Mouse (Mus musculus) heart, adult 2 months (tissue): ENCODE measurements around the gene Hpse2. TPM values are rescaled to one million over a fixed set of nuclear protein-coding genes. Genes with fewer than 3 reads are reported as not detected.

Experiments used
- DNase-seq, 2 experiments: peaks; one replicate each; pipeline ENCODE4 v3.0.0; 2021
- H3K27ac ChIP-seq: fragments of 200-600 bp; 2 replicates; pipeline ENCODE4 v1.8.1; 2022
- H3K27me3 ChIP-seq: fragments of 200-500 bp; 2 replicates; pipeline ENCODE4 v1.6.1; 2012; ENCODE audit warnings: mild to moderate bottlenecking, low read length, inconsistent platforms, mixed read lengths; ENCODE audit not compliant: control insufficient read depth, insufficient read depth
- H3K36me3 ChIP-seq: fragments of 200-500 bp; 2 replicates; pipeline ENCODE4 v1.6.1; 2012; ENCODE audit warnings: low read length, inconsistent platforms; ENCODE audit not compliant: control insufficient read depth, insufficient read depth
- H3K4me1 ChIP-seq: fragments of 200-500 bp; 2 replicates; pipeline ENCODE4 v1.6.1; 2011; ENCODE audit warnings: low read length; ENCODE audit not compliant: control insufficient read depth, insufficient read depth
- H3K4me3 ChIP-seq: fragments of 200-600 bp; 2 replicates; pipeline ENCODE4 v1.8.1; 2022
- H3K79me2 ChIP-seq: fragments of 200-500 bp; replicated peaks from 2 replicates; pipeline ENCODE4 v1.6.1; 2012; ENCODE audit warnings: mild to moderate bottlenecking, inconsistent platforms, low read length, moderate library complexity, mixed read lengths; ENCODE audit not compliant: control insufficient read depth, insufficient read depth
- H3K9ac ChIP-seq: fragments of 200-500 bp; 2 replicates; pipeline ENCODE4 v1.6.1; 2012; ENCODE audit warnings: low read depth, mild to moderate bottlenecking, control low read depth, inconsistent platforms, low read length, mixed read lengths
- CTCF ChIP-seq: fragments of 200-600 bp; IDR thresholded peaks from 2 replicates; pipeline ENCODE4 v1.8.1; 2022; ENCODE audit warnings: antibody characterized with exemption, mild to moderate bottlenecking, moderate library complexity
- EP300 ChIP-seq: fragments of 200-500 bp; IDR thresholded peaks from 2 replicates; pipeline ENCODE4 v1.6.1; 2011; ENCODE audit warnings: low read depth, low read length, control low read depth; ENCODE audit not compliant: insufficient read depth
- POLR2A ChIP-seq: fragments of 200-500 bp; IDR thresholded peaks from 2 replicates; pipeline ENCODE4 v1.6.1; 2011; ENCODE audit warnings: mild to moderate bottlenecking, low read depth, low read length, control low read depth; ENCODE audit not compliant: insufficient read depth
- WGBS: fragments of 180-500 bp; shearing (Covaris S2); methylation state at CpG from one replicate; pipeline ENCODE4 v1.1.7; 2018; 5-methylcytosine and 5-hydroxymethylcytosine counted together
- intact Hi-C: fragments of 180-260 bp; cut with DNase I; formaldehyde crosslinking; loops from one replicate; pipeline ENCODE4 v1.15.1; 2025
- polyA plus RNA-seq: library from polyadenylated mRNA; depleted of rRNA; stranded (reverse); fragments of >200 nt; gene quantifications from 2 replicates; pipeline ENCODE4 v1.2.3, GENCODE M21; 2012
- total RNA-seq, 2 experiments: library from RNA; stranded (reverse); gene quantifications; 2 replicates each; pipeline ENCODE4 v1.2.3; 2021

The Hpse2 gene
- total and polyA plus RNA-seq, 3 experiments: 0.14 to 0.25 TPM; not detected in 1

GRCm38 (mm10) chr19:43141646-43142045 is 246.5 kb downstream of the Hpse2 start:
- Histone ChIP-seq H3K4me3 (no peak overlapping the region), H3K79me2 (no peaks in the 10 kb centered on the region), H3K4me1 (no peaks in the 10 kb centered on the region), H3K9ac (no peak overlapping the region), H3K36me3 (no peaks in the 10 kb centered on the region), H3K27me3 (no peaks in the 10 kb centered on the region), H3K27ac (no peak overlapping the region)
- TF ChIP-seq POLR2A (no peak), CTCF (no peak), EP300 (no peak)
- 35% methylated on average over 3 of the region's 3 CpGs for WGBS
- intact Hi-C loops: no loop called here
- DNase-seq: no peak

GRCm38 (mm10) chr19:43109796-43110195 is 278.4 kb downstream of the Hpse2 start:
- TF ChIP-seq CTCF (no peak), POLR2A (no peak), EP300 (no peak)
- no peak overlapping the region for H3K9ac ChIP-seq
- no peak overlapping the region for H3K27ac ChIP-seq
- DNase-seq: no peak
- H3K4me1 ChIP-seq: no peaks in the 10 kb centered on the region
- WGBS: 53% methylated on average over 4 of the region's 4 CpGs
- no peaks in the 10 kb centered on the region for H3K36me3 ChIP-seq
- intact Hi-C loops: no loop called here
- H3K79me2 ChIP-seq: no peaks in the 10 kb centered on the region
- no peaks in the 10 kb centered on the region for H3K27me3 ChIP-seq
- no peak overlapping the region for H3K4me3 ChIP-seq

- H3K9ac ChIP-seq: no peak overlapping the region
- WGBS: 89% methylated on average over 2 of the region's 2 CpGs
- no peak for TF ChIP-seq EP300
- TF ChIP-seq CTCF: no peak
- TF ChIP-seq POLR2A: no peak
- no peaks in the 10 kb centered on the region for H3K36me3 ChIP-seq
- intact Hi-C loops: no loop called here
- H3K27me3 ChIP-seq: no peaks in the 10 kb centered on the region
- no peak for DNase-seq
- no peak overlapping the region for H3K27ac ChIP-seq
- no peak overlapping the region for H3K4me3 ChIP-seq
- no peaks in the 10 kb centered on the region for H3K79me2 ChIP-seq
- H3K4me1 ChIP-seq: no peaks in the 10 kb centered on the region
These were observed 291.2 kb downstream of the Hpse2 start for GRCm38 (mm10) chr19:43096915-43097314.

DNA sequence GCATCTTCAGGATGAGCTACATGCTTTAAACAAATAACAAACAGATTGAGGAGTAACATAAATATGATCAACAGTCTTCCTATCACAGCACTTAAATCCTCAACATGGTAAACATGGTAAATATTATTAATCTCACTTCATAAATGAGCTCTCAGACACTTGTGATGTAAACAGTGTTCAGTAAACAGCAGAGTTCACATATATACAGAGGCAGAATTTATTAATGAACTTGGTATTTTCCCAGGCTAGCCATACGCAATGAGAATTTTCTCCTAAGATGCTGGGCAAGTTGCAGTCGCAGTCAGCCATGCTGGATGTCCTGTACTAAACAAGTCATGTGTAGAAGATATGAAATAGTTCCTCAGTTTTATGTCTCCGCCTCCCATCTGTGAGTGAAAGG is 300.9 kb downstream of the Hpse2 start:
- intact Hi-C loops: no loop called here
- no peak for TF ChIP-seq POLR2A
- no peak for TF ChIP-seq CTCF
- TF ChIP-seq EP300: no peak
- 92% methylated on average over 3 of the region's 3 CpGs for WGBS
- Histone ChIP-seq H3K9ac (no peak overlapping the region), H3K4me3 (no peak overlapping the region), H3K4me1 (no peaks in the 10 kb centered on the region), H3K36me3 (no peaks in the 10 kb centered on the region), H3K27me3 (no peaks in the 10 kb centered on the region), H3K79me2 (no peaks in the 10 kb centered on the region), H3K27ac (no peak overlapping the region)
- DNase-seq: no peak

DNA sequence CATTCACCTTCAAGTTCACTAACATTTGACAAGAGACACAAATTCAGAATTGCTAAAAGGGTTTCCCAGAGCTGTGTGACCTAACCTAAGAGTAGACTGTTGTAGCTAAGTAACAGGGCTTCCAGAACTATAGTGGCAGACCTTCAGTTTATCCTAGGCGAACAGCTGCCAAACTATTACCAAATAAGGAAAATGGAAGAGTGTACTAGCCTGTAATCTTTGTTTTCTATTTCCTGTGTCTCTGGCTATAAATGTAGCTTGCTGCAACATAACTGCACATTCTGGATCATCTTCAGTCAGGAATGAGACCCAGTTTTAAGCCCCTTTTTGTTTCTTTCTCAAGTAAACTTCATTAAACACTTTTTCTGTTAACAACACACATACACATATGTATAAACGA is 324.0 kb downstream of the Hpse2 start:
- H3K27me3 ChIP-seq: no peaks in the 10 kb centered on the region
- intact Hi-C loops: no loop called here
- no peak overlapping the region for H3K4me3 ChIP-seq
- WGBS: 46% methylated on average over 2 of the region's 2 CpGs
- no peak overlapping the region for H3K9ac ChIP-seq
- no peak overlapping the region for H3K27ac ChIP-seq
- no peak for DNase-seq
- H3K4me1 ChIP-seq: no peaks in the 10 kb centered on the region; the same call in 1 of the 2 replicates
- no peaks in the 10 kb centered on the region for H3K36me3 ChIP-seq
- no peaks in the 10 kb centered on the region for H3K79me2 ChIP-seq
- no peak for TF ChIP-seq CTCF

- no peak overlapping the region for H3K9ac ChIP-seq
- no peak for DNase-seq
- H3K27ac ChIP-seq: no peak overlapping the region
- WGBS: 33% methylated on average over 4 of the region's 4 CpGs
- H3K36me3 ChIP-seq: no peaks in the 10 kb centered on the region
- H3K27me3 ChIP-seq: no peaks in the 10 kb centered on the region
- TF ChIP-seq CTCF (no peak), POLR2A (no peak), EP300 (no peak)
- H3K79me2 ChIP-seq: no peaks in the 10 kb centered on the region
- no peaks in the 10 kb centered on the region for H3K4me1 ChIP-seq
- H3K4me3 ChIP-seq: no peak overlapping the region
- intact Hi-C loops: no loop called here
These were observed 343.6 kb downstream of the Hpse2 start for GRCm38 (mm10) chr19:43044506-43044905.
